Mouse (Mus musculus): ENCODE measurements around the gene Bub1b. TPM values are rescaled to one million over a fixed set of nuclear protein-coding genes. Genes with fewer than 3 reads are reported as not detected.
"Not testable (repeated sequence)": the region's sequence is repeated elsewhere in the genome, so short reads cannot be mapped to it uniquely, and the experiment has no call there.

The Bub1b gene
- polyA plus RNA-seq (2012; rRNA removed): 0.68 and 0.72 TPM in 2 replicates

DNA sequence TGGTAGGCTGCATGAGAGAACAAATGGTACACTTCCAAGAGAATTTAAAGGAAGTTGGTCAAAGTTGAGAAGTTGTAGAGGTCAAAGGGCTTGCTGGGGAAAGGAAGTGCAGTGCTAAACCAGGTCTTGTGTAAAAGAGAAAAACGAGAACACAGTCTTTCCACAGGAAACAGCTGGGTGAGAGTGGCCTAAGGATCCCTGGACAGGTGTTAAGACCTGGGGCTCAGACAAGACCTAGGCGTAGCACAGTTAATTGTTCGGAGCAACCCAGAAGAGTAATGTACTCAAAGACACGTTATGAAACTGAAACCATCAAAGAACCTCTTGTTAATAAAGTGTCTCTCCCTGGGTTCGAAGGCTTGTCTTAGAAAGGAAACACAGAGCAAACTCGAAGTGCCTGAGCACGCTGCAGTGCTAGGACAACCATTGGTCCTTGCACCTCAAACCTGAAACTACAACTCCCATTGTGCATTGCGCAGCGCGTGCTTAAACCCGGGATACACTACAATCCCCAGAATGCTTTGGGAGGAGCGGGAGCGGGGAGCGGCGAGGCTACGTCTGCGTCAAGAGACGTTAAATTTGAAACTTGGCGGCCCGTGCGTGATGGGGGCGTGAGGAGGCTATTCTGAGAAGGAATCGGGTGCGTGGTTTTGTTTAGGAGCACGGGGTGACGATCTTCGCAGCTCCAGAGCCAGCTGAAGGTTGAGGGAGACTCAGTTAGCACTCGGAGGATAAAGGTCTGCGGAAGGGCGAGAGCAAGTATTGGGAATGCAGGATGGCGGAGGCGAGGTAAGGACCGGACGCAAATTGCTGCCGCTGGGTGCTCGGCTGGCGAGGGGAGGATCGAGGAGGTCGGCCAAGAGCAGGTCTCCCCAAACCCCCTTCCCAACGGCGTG, at the start of gene Bub1b:
Bub1b (plus strand) TSS at position 539 of the 896 bp plus-strand sequence.
- Histone ChIP-seq H3K4me1 (ENCODE audit: control insufficient read depth, insufficient read depth, low read length) (peaks cover 3% of the 10 kb centered on the region; the same call in 1 of the 2 replicates), H3K36me3 (ENCODE audit: control insufficient read depth, insufficient read depth, low read length) (no peaks in the 10 kb centered on the region), H3K27ac (ENCODE audit: insufficient read depth, low read depth, low read length) (no peak within 1 kb of the TSS), H3K27me3 (replicated peaks; ENCODE audit: control insufficient read depth, insufficient read depth, low read length) (no peaks in the 10 kb centered on the region), H3K4me3 (ENCODE audit: insufficient read depth, low read depth, low read length) (peak within 1 kb of the TSS; percentile 90)
- 4% methylated on average over 41 of the region's 41 CpGs for WGBS
- no peak for TF ChIP-seq CTCF (conservative IDR thresholded peaks at IDR 0.05; ENCODE audit: insufficient read depth, insufficient read length, low read depth, low read length)
- TF ChIP-seq POLR2A (IDR thresholded peaks at IDR 0.05; ENCODE audit: low read depth, low read length): no peak
- peak; percentile 95 for DNase-seq

- Histone ChIP-seq H3K27me3 (replicated peaks; ENCODE audit: control insufficient read depth, insufficient read depth, low read length) (no peaks in the 10 kb centered on the region), H3K4me3 (ENCODE audit: insufficient read depth, low read depth, low read length) (peak overlapping the region; percentile 68), H3K36me3 (ENCODE audit: control insufficient read depth, insufficient read depth, low read length) (no peaks in the 10 kb centered on the region), H3K27ac (ENCODE audit: insufficient read depth, low read depth, low read length) (peak overlapping the region; percentile 32), H3K4me1 (ENCODE audit: control insufficient read depth, insufficient read depth, low read length) (peaks cover 33% of the 10 kb centered on the region)
- no peak for DNase-seq
- WGBS: 1% methylated on average over 18 of the region's 18 CpGs
- TF ChIP-seq CTCF (conservative IDR thresholded peaks at IDR 0.05; ENCODE audit: insufficient read depth, insufficient read length, low read depth, low read length): no peak; the same call in 1 of the 2 replicates
- no peak for TF ChIP-seq POLR2A (IDR thresholded peaks at IDR 0.05; ENCODE audit: low read depth, low read length)
Observed at GRCm38 (mm10) chr2:118548421-118549221, 49.4 kb upstream of the Bub1b start.

DNA sequence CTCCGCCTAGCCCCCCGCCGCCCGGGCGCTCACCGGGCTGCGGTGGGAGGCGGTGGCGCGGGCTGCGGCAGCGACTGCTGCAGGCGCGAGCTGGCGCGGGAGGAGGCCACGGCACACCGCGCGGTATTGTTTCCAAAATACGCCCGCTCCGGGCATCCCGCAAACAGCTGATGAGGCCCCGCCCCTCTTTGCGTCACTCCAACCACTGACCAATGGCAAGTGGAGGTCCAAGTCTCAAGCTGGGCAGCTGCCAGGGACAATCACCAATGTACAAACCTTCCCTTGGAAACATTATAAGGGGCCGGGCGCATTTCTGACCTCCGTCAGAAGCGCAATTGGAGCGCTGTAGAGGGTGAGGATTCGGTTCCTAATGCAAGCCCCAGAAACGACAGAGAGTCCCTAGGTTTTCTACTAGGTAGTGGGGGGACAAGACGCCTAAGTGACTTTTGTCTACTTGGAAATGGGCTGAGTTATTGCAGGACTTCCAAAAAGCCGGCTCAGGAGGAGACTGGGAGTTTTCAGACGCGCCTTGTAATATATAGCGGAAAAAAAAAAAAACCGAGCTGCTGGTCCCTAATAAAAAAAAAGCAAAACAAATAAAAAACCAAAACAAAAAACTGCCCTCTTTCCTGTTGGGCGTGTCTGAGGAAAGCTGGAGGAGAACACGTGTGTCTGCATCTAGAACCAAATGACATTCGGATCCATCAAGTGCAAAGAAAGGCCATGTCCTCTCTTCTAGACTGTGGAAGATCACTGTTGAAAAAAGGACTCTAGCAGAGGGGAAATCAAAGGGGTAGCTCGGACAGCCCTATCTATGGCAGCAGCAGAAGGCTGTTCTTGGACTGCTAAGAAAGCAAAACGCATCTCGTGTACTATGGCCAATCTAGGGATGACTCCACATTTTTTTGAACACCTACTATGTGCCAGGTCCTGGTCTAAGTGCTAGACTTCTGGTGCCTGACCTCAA, 48.2 kb upstream of the Bub1b start, which contains the start of gene Bmf:
Bmf (minus strand) TSS at position 181 of the 967 bp plus-strand sequence.
- Histone ChIP-seq H3K4me3 (ENCODE audit: insufficient read depth, low read depth, low read length) (peak within 1 kb of the TSS; percentile 68), H3K36me3 (ENCODE audit: control insufficient read depth, insufficient read depth, low read length) (no peaks in the 10 kb centered on the region), H3K4me1 (ENCODE audit: control insufficient read depth, insufficient read depth, low read length) (peaks cover 24% of the 10 kb centered on the region), H3K27me3 (replicated peaks; ENCODE audit: control insufficient read depth, insufficient read depth, low read length) (no peaks in the 10 kb centered on the region), H3K27ac (ENCODE audit: insufficient read depth, low read depth, low read length) (peak within 1 kb of the TSS; percentile 32)
- TF ChIP-seq CTCF (conservative IDR thresholded peaks at IDR 0.05; ENCODE audit: insufficient read depth, insufficient read length, low read depth, low read length): no peak
- no peak for TF ChIP-seq POLR2A (IDR thresholded peaks at IDR 0.05; ENCODE audit: low read depth, low read length)
- WGBS: 1% methylated on average over 45 of the region's 45 CpGs
- DNase-seq: peak; percentile 100

DNA sequence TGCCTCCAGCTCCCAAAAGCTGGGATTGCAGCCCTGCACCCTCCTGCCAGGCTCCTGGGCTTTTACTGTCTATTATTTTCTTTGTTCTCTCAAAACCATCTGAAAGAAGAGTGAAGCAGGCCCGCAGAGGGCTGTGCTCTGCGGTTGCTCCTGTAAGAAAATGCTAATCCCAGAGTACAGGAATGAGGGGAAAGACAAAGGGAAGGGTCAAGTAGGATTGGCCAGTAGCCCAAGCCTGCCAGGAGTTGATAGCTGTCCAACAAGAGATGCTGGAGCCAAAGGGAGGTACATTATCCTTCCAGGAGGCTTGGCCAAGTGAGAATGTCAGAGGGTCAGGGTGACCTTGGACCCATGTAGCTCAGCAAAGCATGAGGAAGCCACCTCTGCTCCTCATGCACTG, 46.4 kb upstream of the Bub1b start:
- no peak overlapping the region for H3K4me3 ChIP-seq (ENCODE audit: insufficient read depth, low read depth, low read length)
- TF ChIP-seq CTCF (conservative IDR thresholded peaks at IDR 0.05; ENCODE audit: insufficient read depth, insufficient read length, low read depth, low read length) (no peak), POLR2A (IDR thresholded peaks at IDR 0.05; ENCODE audit: low read depth, low read length) (no peak)
- peak; percentile 78 for DNase-seq
- 65% methylated on average over 2 of the region's 2 CpGs for WGBS
- no peaks in the 10 kb centered on the region for H3K36me3 ChIP-seq (ENCODE audit: control insufficient read depth, insufficient read depth, low read length)
- H3K27ac ChIP-seq (ENCODE audit: insufficient read depth, low read depth, low read length): no peak overlapping the region
- peaks cover 9% of the 10 kb centered on the region for H3K4me1 ChIP-seq (ENCODE audit: control insufficient read depth, insufficient read depth, low read length)
- no peaks in the 10 kb centered on the region for H3K27me3 ChIP-seq (replicated peaks; ENCODE audit: control insufficient read depth, insufficient read depth, low read length)

GRCm38 (mm10) chr2:118554356-118554990, 43.5 kb upstream of the Bub1b start:
- WGBS: 27% methylated on average over 15 of the region's 17 CpGs
- not testable (repeated sequence) for H3K4me1 ChIP-seq (ENCODE audit: control insufficient read depth, insufficient read depth, low read length); H3K36me3 ChIP-seq (ENCODE audit: control insufficient read depth, insufficient read depth, low read length); H3K27me3 ChIP-seq (replicated peaks; ENCODE audit: control insufficient read depth, insufficient read depth, low read length)
- H3K27ac ChIP-seq (ENCODE audit: insufficient read depth, low read depth, low read length): peak overlapping the region; percentile 96
- peak overlapping the region; percentile 91 for H3K4me3 ChIP-seq (ENCODE audit: insufficient read depth, low read depth, low read length)
- peak; percentile 84 for DNase-seq

DNA sequence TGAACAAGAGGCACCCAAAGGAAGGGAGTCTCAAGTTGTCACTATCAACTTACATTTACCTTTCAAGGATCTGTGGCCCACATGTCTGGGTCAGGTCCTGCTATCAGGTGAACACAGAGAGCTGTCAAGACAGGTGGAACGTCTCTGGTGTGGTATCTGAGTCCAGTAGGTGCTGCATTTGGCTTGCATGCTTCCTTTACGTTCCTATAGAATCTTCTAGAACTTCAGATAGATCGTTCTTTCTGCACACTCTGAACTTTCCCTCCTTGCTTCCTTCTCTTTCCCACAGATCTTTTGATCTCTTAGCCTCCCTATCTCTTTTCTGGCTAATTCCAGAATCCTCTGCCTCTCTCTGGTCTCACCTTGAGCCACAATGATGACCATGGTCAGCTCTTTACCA, 39.6 kb upstream of the Bub1b start:
- Histone ChIP-seq H3K4me3 (ENCODE audit: insufficient read depth, low read depth, low read length) (no peak overlapping the region), H3K36me3 (ENCODE audit: control insufficient read depth, insufficient read depth, low read length) (no peaks in the 10 kb centered on the region), H3K4me1 (ENCODE audit: control insufficient read depth, insufficient read depth, low read length) (no peaks in the 10 kb centered on the region), H3K27ac (ENCODE audit: insufficient read depth, low read depth, low read length) (no peak overlapping the region), H3K27me3 (replicated peaks; ENCODE audit: control insufficient read depth, insufficient read depth, low read length) (no peaks in the 10 kb centered on the region)
- no peak for DNase-seq
- 97% methylated on average over 3 of the region's 3 CpGs for WGBS
- TF ChIP-seq CTCF (conservative IDR thresholded peaks at IDR 0.05; ENCODE audit: insufficient read depth, insufficient read length, low read depth, low read length): no peak
- TF ChIP-seq POLR2A (IDR thresholded peaks at IDR 0.05; ENCODE audit: low read depth, low read length): no peak
